Mouse (Mus musculus): ENCODE data around the gene Mrpl17. TPM values are rescaled to one million over a fixed set of nuclear protein-coding genes. Genes with fewer than 3 reads are reported as not detected.
A peak's percentile ranks its signal among the peaks of the same experiment; 100 is the strongest.

Mrpl17 gene
- polyA plus RNA-seq, 1 experiment from 2014 or later, result 220 TPM

DNA sequence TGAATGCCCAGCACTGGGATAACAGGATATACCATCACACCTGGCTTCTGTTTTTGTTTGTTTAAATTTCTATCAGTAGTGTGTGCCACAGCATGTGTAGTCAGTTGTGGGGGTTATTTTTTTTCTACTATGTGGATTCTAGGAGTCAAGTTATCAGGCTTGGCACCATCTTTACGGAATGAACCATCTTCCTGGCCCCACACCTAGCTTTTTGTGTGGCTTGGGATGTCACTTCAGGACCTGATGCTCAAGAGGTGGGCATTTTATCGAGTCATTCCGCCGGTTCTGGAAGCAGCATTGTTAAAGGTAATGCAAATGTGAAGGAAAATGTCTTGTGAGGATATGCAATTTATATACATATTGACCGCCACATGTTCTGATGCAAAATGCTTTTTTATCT, 4.8 kb downstream of the Mrpl17 start:
- Histone ChIP-seq H3K27ac (replicated peaks) (no peak overlapping the region), H3K4me1 (peaks cover 8% of the 10 kb centered on the region), H3K36me3 (peaks cover 11% of the 10 kb centered on the region), H3K9ac (replicated peaks) (no peak overlapping the region), H3K4me2 (replicated peaks) (no peak overlapping the region), H3K27me3 (no peaks in the 10 kb centered on the region), H3K4me3 (no peak overlapping the region), H3K9me3 (no peaks in the 10 kb centered on the region)
- WGBS, result 80% methylated on average over 5 of the region's 5 CpGs
- ATAC-seq (ENCODE audit: low FRiP score, low read depth), result no peak

DNA sequence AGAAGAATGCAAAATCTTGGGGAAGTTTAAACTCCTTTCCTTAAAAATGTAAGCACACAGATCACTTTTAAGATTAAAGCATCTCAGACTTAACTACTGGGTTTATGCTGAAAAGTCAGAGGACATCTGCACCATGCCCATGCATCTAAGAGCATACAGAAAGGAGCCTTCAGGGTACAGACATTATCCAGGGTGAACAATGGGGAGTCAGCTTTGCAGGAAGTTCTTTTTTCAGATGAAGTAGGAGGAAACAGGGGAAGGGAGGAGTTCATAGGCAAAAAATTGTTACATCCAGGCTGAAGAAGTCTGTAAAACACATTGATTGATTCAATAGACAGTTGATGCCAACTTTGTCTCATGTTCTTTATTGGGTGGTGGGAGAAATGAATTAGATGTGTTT, 7.5 kb downstream of the Mrpl17 start:
- Histone ChIP-seq H3K27ac (replicated peaks) (no peak overlapping the region), H3K4me3 (no peak overlapping the region), H3K9ac (replicated peaks) (no peak overlapping the region), H3K36me3 (peaks cover 6% of the 10 kb centered on the region), H3K4me1 (no peaks in the 10 kb centered on the region), H3K4me2 (replicated peaks) (no peak overlapping the region), H3K27me3 (no peaks in the 10 kb centered on the region), H3K9me3 (no peaks in the 10 kb centered on the region)
- ATAC-seq (ENCODE audit: low FRiP score, low read depth), result no peak

GRCm38 (mm10) chr7:105802771-105803170, 8.1 kb downstream of the Mrpl17 start:
- no peak for ATAC-seq (ENCODE audit: low FRiP score, low read depth)
- WGBS, result 62% methylated on average over 1 of the region's 1 CpGs

GRCm38 (mm10) chr7:105802312-105802711, 8.6 kb downstream of the Mrpl17 start:
- no peak overlapping the region for H3K27ac ChIP-seq (replicated peaks)
- 57% methylated on average over 2 of the region's 2 CpGs for WGBS
- no peaks in the 10 kb centered on the region for H3K36me3 ChIP-seq
- H3K9ac ChIP-seq (replicated peaks), result no peak overlapping the region
- no peaks in the 10 kb centered on the region for H3K4me1 ChIP-seq
- H3K4me3 ChIP-seq, result no peak overlapping the region
- ATAC-seq (ENCODE audit: low FRiP score, low read depth), result no peak
- H3K4me2 ChIP-seq (replicated peaks), result no peak overlapping the region
- H3K27me3 ChIP-seq, result no peaks in the 10 kb centered on the region
- no peaks in the 10 kb centered on the region for H3K9me3 ChIP-seq

More at GRCm38 (mm10) chr7:105802771-105803170, 8.1 kb downstream of the Mrpl17 start:
- H3K9me3 ChIP-seq, result no peaks in the 10 kb centered on the region
- no peak overlapping the region for H3K4me3 ChIP-seq
- no peak overlapping the region for H3K4me2 ChIP-seq (replicated peaks)
- no peaks in the 10 kb centered on the region for H3K27me3 ChIP-seq
- H3K9ac ChIP-seq (replicated peaks), result no peak overlapping the region
- H3K4me1 ChIP-seq, result no peaks in the 10 kb centered on the region
- no peaks in the 10 kb centered on the region for H3K36me3 ChIP-seq
- no peak overlapping the region for H3K27ac ChIP-seq (replicated peaks)

- 87% methylated on average over 3 of the region's 3 CpGs for WGBS
- ATAC-seq (ENCODE audit: low FRiP score, low read depth), result no peak
- Histone ChIP-seq H3K9me3 (no peaks in the 10 kb centered on the region), H3K9ac (replicated peaks) (no peak overlapping the region), H3K4me2 (replicated peaks) (no peak overlapping the region), H3K36me3 (no peaks in the 10 kb centered on the region), H3K4me3 (no peak overlapping the region), H3K27ac (replicated peaks) (no peak overlapping the region), H3K4me1 (no peaks in the 10 kb centered on the region; the same call in 1 of the 2 replicates), H3K27me3 (no peaks in the 10 kb centered on the region)
Observed at GRCm38 (mm10) chr7:105796972-105797371, 13.9 kb downstream of the Mrpl17 start.

DNA sequence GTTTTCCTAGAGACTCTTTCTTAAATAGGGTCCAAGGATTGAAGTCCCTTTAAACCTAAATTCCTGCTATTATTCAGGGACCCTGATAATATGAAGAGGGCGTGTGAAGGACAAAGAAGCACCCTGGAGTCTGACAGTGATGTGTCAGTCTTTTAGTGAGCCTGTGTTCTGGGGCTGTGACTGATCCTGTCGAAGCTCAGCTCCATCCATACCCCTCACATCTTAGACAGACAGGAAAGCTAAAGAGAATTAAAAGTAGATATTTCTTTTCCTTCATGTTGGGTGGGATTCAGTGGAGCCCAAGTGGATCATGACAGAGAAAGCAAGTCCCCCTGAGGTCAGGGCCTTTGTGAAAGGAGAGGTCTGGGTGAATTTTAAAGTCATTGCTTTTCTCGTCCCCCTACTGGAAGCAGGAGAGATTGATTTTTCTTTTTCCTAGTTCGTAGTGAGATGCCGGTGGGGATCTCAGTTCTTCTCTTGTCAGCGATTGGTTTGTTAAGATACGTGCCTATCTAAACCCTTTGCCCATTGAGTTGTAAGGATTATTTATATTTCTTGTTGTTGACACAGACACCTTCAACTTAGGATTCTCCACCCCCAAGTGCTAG, 15.0 kb downstream of the Mrpl17 start:
- H3K4me3 ChIP-seq, result no peak overlapping the region
- H3K27ac ChIP-seq (replicated peaks), result no peak overlapping the region
- no peaks in the 10 kb centered on the region for H3K36me3 ChIP-seq
- H3K27me3 ChIP-seq, result no peaks in the 10 kb centered on the region
- H3K4me2 ChIP-seq (replicated peaks), result no peak overlapping the region
- no peaks in the 10 kb centered on the region; the same call in 1 of the 2 replicates for H3K4me1 ChIP-seq
- no peak overlapping the region for H3K9ac ChIP-seq (replicated peaks)
- ATAC-seq (ENCODE audit: low FRiP score, low read depth), result no peak
- H3K9me3 ChIP-seq, result no peaks in the 10 kb centered on the region
- WGBS, result 20% methylated on average over 7 of the region's 7 CpGs

DNA sequence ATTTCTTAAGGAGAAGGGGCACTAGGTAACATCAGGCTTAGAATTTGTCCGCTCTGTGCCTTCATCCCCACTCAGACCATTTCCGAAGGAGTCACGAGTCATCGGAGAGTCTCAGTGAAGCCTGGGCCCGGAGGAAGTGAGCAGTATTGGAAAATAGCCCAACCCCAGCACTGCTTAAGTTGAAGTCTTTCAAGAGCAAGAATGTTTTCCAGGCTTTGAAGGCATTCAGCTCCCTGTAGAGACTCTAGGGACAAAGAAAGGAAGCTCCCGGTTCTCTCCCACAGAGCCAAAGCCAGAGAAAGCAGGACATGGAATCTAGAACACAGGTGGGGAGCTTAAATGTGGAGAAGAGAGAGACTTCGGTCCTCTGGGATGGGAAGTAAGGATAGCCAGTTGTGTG, 17.2 kb downstream of the Mrpl17 start:
- Histone ChIP-seq H3K4me1 (no peaks in the 10 kb centered on the region; the same call in 1 of the 2 replicates), H3K36me3 (no peaks in the 10 kb centered on the region), H3K27me3 (no peaks in the 10 kb centered on the region), H3K9ac (replicated peaks) (no peak overlapping the region), H3K27ac (replicated peaks) (no peak overlapping the region), H3K4me2 (replicated peaks) (no peak overlapping the region), H3K4me3 (no peak overlapping the region), H3K9me3 (no peaks in the 10 kb centered on the region)
- ATAC-seq (ENCODE audit: low FRiP score, low read depth), result no peak
- WGBS, result 72% methylated on average over 7 of the region's 7 CpGs

DNA sequence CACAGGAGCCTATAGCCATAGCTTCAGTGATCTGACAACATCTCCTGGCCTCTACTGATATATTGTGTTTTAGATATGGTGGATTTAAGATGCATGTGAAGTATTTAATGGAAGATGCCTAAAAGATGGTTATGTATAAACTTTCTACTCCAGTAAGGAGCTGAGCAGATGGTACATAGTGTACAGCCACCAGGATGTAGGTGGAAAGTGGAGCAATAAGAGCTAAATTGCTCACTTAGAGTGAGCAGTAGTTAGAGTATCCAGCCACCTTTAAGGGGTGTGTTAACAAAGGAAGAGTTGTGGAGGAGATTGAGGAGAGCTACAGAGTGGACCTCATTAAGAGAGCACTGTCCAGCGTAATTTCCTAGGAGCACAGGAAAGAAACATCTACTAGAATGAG, 19.8 kb downstream of the Mrpl17 start:
- no peak overlapping the region for H3K4me3 ChIP-seq
- no peak for ATAC-seq (ENCODE audit: low FRiP score, low read depth)
- H3K9me3 ChIP-seq, result no peaks in the 10 kb centered on the region
- H3K9ac ChIP-seq (replicated peaks), result no peak overlapping the region
- no peak overlapping the region for H3K27ac ChIP-seq (replicated peaks)
- H3K36me3 ChIP-seq, result no peaks in the 10 kb centered on the region
- H3K27me3 ChIP-seq, result no peaks in the 10 kb centered on the region
- no peak overlapping the region for H3K4me2 ChIP-seq (replicated peaks)
- H3K4me1 ChIP-seq, result peaks cover 11% of the 10 kb centered on the region
- 95% methylated on average over 1 of the region's 1 CpGs for WGBS

DNA sequence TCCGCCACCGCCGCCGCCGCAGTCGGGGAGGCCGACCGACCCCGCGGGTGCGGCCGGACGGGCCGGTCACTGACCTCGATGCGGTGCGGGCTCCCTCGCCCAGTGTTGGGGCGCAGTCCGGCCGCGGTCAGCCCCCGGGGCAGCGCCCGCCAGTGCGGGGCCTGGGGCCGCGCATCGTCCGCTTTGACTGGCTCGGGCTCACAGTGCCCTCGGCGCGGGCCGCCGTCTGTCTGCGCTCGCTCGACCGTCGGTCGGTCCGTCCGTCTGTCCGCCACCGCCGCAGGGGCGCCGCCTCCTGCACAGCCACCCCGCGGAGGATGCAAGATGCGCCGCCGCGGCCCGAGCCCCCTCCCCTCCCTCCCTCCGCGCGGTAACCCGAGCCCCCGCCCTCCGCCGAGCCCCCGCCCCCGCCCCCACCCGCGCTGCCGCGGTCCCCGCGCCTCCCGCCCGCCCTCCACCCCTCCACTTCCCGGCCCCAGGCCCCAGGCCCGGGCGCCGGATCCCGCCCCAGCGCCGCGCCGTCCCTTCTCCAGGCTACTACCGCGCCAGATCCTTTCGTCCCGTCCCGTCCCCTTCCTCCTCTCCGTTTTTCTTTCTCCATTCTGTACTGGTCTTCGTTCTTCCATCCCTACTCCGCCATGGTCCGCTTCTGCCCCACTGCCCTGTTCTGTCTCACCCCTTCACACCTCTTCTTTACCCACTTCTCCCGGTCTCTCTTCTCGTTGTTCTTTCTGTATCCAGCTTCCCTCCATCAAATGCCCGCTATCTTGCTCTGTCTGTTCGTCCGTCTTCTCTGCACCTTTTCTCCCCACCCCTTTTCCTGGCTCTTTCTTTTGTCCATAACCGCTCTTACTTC, 23.4 kb downstream of the Mrpl17 start, which contains the start of gene Dchs1:
TSS of gene Dchs1 (minus strand) at position 370 of the 856 bp plus-strand sequence.
- peak; percentile 84 for ATAC-seq (ENCODE audit: low FRiP score, low read depth)
- Histone ChIP-seq H3K4me1 (peaks cover 45% of the 10 kb centered on the region), H3K36me3 (peaks cover 16% of the 10 kb centered on the region), H3K27me3 (no peaks in the 10 kb centered on the region), H3K4me3 (peak within 1 kb of the TSS; percentile 96), H3K9ac (replicated peaks) (peak within 1 kb of the TSS; percentile 100), H3K9me3 (no peaks in the 10 kb centered on the region), H3K27ac (replicated peaks) (peak within 1 kb of the TSS; percentile 96), H3K4me2 (replicated peaks) (peak within 1 kb of the TSS; percentile 80)
- 1% methylated on average over 53 of the region's 97 CpGs for whole genome bisulfite sequencing

- no peaks in the 10 kb centered on the region for H3K27me3 ChIP-seq
- H3K36me3 ChIP-seq, result peaks cover 23% of the 10 kb centered on the region
- peak overlapping the region; percentile 96 for H3K27ac ChIP-seq (replicated peaks)
- H3K9me3 ChIP-seq, result no peaks in the 10 kb centered on the region
- ATAC-seq (ENCODE audit: low FRiP score, low read depth), result peak; percentile 73
- H3K9ac ChIP-seq (replicated peaks), result peak overlapping the region; percentile 100
- peaks cover 45% of the 10 kb centered on the region for H3K4me1 ChIP-seq
- H3K4me3 ChIP-seq, result peak overlapping the region; percentile 96
- peak overlapping the region; percentile 80 for H3K4me2 ChIP-seq (replicated peaks)
- WGBS, result 7% methylated on average over 19 of the region's 20 CpGs
Observed at GRCm38 (mm10) chr7:105786506-105787284, 24.2 kb downstream of the Mrpl17 start.

GRCm38 (mm10) chr7:105784556-105784955, 26.3 kb downstream of the Mrpl17 start:
- peak overlapping the region; percentile 12 for H3K4me3 ChIP-seq
- H3K4me1 ChIP-seq, result peaks cover 45% of the 10 kb centered on the region
- peaks cover 43% of the 10 kb centered on the region for H3K36me3 ChIP-seq
- peak overlapping the region; percentile 80 for H3K4me2 ChIP-seq (replicated peaks)
- H3K9me3 ChIP-seq, result no peaks in the 10 kb centered on the region
- no peaks in the 10 kb centered on the region for H3K27me3 ChIP-seq
- peak overlapping the region; percentile 11; the same call in 1 of the 2 replicates for H3K9ac ChIP-seq (replicated peaks)
- WGBS, result 23% methylated on average over 4 of the region's 4 CpGs
- H3K27ac ChIP-seq (replicated peaks), result peak overlapping the region; percentile 1; the same call in 1 of the 2 replicates
- ATAC-seq (ENCODE audit: low FRiP score, low read depth), result no peak
